Mouse (Mus musculus): Measurements from ENCODE around the gene Rcn1. TPM values are rescaled to one million over a fixed set of nuclear protein-coding genes. Genes with fewer than 3 reads are reported as not detected.

Gene Rcn1
- total and polyA plus RNA-seq, 2 experiments from 2014 or later = 41.4 to 55.1 TPM

DNA sequence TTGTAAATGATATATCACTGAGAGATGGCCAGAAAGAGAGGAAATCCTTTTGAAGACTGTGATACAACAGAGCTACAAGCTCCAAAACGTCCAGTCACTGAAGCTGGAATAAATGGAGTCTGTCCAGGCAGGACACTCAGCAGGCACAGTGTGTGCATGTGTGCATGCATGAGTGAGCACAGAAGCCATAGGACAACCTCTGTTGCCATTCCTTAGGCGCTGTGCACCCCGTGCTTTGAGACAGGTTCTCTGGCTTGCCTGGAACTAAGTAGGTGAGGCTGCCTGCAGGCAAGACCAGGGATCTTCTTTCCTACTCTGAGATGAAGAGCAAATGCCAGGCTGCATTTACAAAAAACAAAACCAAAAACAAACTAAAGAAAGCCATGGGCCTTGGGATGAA, 14.1 kb downstream of the Rcn1 start:
- no peak overlapping the region for H3K27ac ChIP-seq (ENCODE audit: low read depth, low read length)
- WGBS = 78% methylated on average over 3 of the region's 3 CpGs
- no peaks in the 10 kb centered on the region for H3K9me3 ChIP-seq (ENCODE audit: low read length)
- no peak overlapping the region for H3K4me3 ChIP-seq (ENCODE audit: low read depth, low read length)
- DNase-seq = no peak
- no peaks in the 10 kb centered on the region for H3K4me1 ChIP-seq (ENCODE audit: insufficient read depth)
- H3K9ac ChIP-seq = no peak overlapping the region
- no peak for TF ChIP-seq CTCF (IDR thresholded peaks at IDR 0.05; ENCODE audit: low read depth)
- H3K36me3 ChIP-seq (ENCODE audit: insufficient read depth) = no peaks in the 10 kb centered on the region
- no peak for ATAC-seq
- no peak overlapping the region for H3K4me2 ChIP-seq (ENCODE audit: low read depth)
- H3K27me3 ChIP-seq (ENCODE audit: insufficient read depth, low read length) = no peaks in the 10 kb centered on the region

DNA sequence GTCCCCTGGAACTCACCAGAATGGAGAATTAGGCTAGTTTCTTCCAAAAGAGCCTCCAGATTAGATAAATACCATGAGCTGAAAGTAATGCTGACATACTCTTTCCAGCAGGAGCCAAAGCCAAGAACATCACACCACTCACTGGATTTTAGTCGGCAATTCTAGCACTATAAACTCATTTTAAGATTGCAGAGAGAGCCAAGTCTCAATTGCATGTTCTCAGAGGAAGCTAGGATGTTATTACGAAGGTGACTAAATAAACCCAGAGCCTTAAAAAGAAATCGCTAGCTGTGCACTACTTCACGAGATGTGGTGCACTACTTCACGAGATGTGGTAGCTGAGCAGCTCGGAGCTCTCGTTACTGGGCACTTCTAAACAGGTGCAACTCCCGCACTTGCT, 16.1 kb downstream of the Rcn1 start:
- 69% methylated on average over 8 of the region's 8 CpGs for WGBS
- Histone ChIP-seq H3K4me2 (ENCODE audit: low read depth) (no peak overlapping the region), H3K4me1 (ENCODE audit: insufficient read depth) (no peaks in the 10 kb centered on the region), H3K27ac (ENCODE audit: low read depth, low read length) (no peak overlapping the region), H3K36me3 (ENCODE audit: insufficient read depth) (no peaks in the 10 kb centered on the region), H3K27me3 (ENCODE audit: insufficient read depth, low read length) (no peaks in the 10 kb centered on the region), H3K9me3 (ENCODE audit: low read length) (no peaks in the 10 kb centered on the region), H3K4me3 (ENCODE audit: low read depth, low read length) (no peak overlapping the region), H3K9ac (no peak overlapping the region)
- DNase-seq (peak; percentile 11), ATAC-seq (0 out of 2 replicates have a peak, but pooled peaks have one; percentile 14)
- TF ChIP-seq CTCF (IDR thresholded peaks at IDR 0.05; ENCODE audit: low read depth) = no peak

DNA sequence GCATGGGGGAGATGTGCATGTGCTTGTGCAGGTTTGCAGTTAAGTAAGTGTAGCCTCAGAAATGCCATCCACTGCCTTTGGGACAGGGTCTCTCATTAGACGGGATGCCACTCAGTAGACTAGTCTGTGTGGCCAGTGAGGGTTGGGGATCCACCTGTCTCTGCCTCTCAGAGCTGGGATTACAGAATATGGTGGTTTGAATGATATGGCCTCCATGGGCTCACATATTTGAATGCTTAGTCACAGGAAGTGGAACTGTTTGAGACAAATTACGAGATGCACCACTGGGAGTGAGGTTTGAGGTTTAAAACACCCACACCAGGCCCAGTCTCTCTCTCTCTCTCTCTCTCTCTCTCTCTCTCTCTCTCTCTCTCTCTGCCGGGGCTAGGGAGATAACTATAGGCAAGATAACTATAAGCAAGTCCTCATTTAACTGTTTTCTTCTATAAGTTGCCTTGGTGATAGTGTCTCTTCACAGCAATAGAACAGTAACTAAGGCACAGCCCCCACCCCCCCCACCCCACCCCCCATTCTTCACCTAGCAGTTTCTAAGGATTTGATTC, 18.3 kb downstream of the Rcn1 start:
- H3K27me3 ChIP-seq (ENCODE audit: insufficient read depth, low read length) = no peaks in the 10 kb centered on the region
- H3K4me2 ChIP-seq (ENCODE audit: low read depth) = no peak overlapping the region
- no peaks in the 10 kb centered on the region for H3K4me1 ChIP-seq (ENCODE audit: insufficient read depth)
- H3K4me3 ChIP-seq (ENCODE audit: low read depth, low read length) = no peak overlapping the region
- no peaks in the 10 kb centered on the region for H3K9me3 ChIP-seq (ENCODE audit: low read length)
- no peak for TF ChIP-seq CTCF (IDR thresholded peaks at IDR 0.05; ENCODE audit: low read depth)
- 86% methylated on average over 3 of the region's 3 CpGs for WGBS
- no peaks in the 10 kb centered on the region for H3K36me3 ChIP-seq (ENCODE audit: insufficient read depth)
- no peak for ATAC-seq
- no peak overlapping the region for H3K27ac ChIP-seq (ENCODE audit: low read depth, low read length)
- no peak for DNase-seq
- H3K9ac ChIP-seq = no peak overlapping the region

DNA sequence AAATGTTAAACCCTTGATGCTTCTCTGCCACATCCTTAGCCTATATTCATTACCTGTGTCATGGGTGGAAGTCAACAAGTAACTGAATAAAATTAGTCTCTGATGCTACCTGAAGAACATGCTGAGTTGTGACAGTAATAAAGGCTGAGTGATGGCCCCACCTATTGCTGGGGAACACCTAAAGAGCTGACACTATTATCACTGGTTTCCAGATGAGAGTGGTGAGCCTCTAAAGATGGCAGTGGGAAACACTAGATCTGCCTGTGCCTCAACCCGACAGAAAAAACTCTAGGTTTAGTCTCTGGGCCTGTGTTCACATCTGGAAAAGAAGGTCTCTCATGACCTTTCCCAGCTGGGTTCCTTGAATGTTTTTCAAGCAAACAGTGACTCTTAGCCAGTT, 19.4 kb downstream of the Rcn1 start:
- TF ChIP-seq CTCF (IDR thresholded peaks at IDR 0.05; ENCODE audit: low read depth) = no peak
- Histone ChIP-seq H3K4me2 (ENCODE audit: low read depth) (no peak overlapping the region), H3K27ac (ENCODE audit: low read depth, low read length) (no peak overlapping the region), H3K36me3 (ENCODE audit: insufficient read depth) (no peaks in the 10 kb centered on the region), H3K4me1 (ENCODE audit: insufficient read depth) (no peaks in the 10 kb centered on the region), H3K27me3 (ENCODE audit: insufficient read depth, low read length) (no peaks in the 10 kb centered on the region), H3K4me3 (ENCODE audit: low read depth, low read length) (no peak overlapping the region), H3K9ac (no peak overlapping the region), H3K9me3 (ENCODE audit: low read length) (no peaks in the 10 kb centered on the region)
- 82% methylated on average over 1 of the region's 1 CpGs for WGBS
- DNase-seq = no peak
- no peak for ATAC-seq

DNA sequence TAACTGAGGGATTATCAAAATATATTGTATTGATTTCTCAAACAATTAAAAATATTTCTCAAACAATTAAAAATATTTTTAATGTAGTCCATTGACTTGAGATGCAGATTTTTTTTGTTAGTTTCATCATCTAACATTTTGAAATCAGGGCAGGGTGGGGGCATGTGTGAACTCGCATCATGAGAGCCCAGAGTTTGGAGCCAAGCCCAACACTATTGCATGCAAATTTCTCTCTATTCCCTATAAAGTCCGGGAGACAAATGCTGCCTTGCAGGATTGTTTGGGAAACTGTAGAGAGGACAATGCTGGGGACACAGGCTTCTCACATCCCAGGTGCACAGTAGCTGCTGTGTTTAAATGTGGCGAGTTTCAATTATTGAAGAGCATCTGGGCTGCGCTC, 23.4 kb downstream of the Rcn1 start:
- no peaks in the 10 kb centered on the region for H3K27me3 ChIP-seq (ENCODE audit: insufficient read depth, low read length)
- no peak overlapping the region for H3K27ac ChIP-seq (ENCODE audit: low read depth, low read length)
- no peaks in the 10 kb centered on the region for H3K4me1 ChIP-seq (ENCODE audit: insufficient read depth)
- H3K4me2 ChIP-seq (ENCODE audit: low read depth) = no peak overlapping the region
- ATAC-seq (no peak), DNase-seq (no peak)
- no peak for TF ChIP-seq CTCF (IDR thresholded peaks at IDR 0.05; ENCODE audit: low read depth)
- 73% methylated on average over 4 of the region's 4 CpGs for WGBS
- no peak overlapping the region for H3K9ac ChIP-seq
- no peaks in the 10 kb centered on the region for H3K9me3 ChIP-seq (ENCODE audit: low read length)
- no peaks in the 10 kb centered on the region for H3K36me3 ChIP-seq (ENCODE audit: insufficient read depth)
- H3K4me3 ChIP-seq (ENCODE audit: low read depth, low read length) = no peak overlapping the region

DNA sequence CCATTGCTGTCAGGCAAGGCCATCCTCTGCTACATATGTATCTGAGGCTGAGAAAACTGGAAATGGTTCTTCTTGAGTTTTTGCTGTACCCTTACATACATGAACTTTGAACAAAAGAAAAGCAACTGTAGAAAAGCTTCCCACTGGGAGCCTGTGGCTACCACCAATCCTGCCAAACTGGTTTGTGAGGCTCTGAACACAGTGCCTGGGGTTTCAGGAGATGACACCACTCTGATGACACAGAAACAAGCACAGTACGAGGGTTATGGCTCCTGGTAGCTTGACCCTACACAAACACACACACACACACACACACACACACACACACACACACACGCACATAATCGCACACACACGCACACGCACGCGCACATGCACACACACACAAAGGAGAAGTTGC, 23.9 kb downstream of the Rcn1 start:
- DNase-seq (no peak), ATAC-seq (no peak)
- no peaks in the 10 kb centered on the region for H3K27me3 ChIP-seq (ENCODE audit: insufficient read depth, low read length)
- no peaks in the 10 kb centered on the region for H3K36me3 ChIP-seq (ENCODE audit: insufficient read depth)
- no peak overlapping the region for H3K9ac ChIP-seq
- 94% methylated on average over 7 of the region's 7 CpGs for WGBS
- no peak overlapping the region for H3K27ac ChIP-seq (ENCODE audit: low read depth, low read length)
- no peaks in the 10 kb centered on the region for H3K4me1 ChIP-seq (ENCODE audit: insufficient read depth)
- no peak overlapping the region for H3K4me2 ChIP-seq (ENCODE audit: low read depth)
- H3K4me3 ChIP-seq (ENCODE audit: low read depth, low read length) = no peak overlapping the region
- H3K9me3 ChIP-seq (ENCODE audit: low read length) = no peaks in the 10 kb centered on the region
- no peak for TF ChIP-seq CTCF (IDR thresholded peaks at IDR 0.05; ENCODE audit: low read depth)

DNA sequence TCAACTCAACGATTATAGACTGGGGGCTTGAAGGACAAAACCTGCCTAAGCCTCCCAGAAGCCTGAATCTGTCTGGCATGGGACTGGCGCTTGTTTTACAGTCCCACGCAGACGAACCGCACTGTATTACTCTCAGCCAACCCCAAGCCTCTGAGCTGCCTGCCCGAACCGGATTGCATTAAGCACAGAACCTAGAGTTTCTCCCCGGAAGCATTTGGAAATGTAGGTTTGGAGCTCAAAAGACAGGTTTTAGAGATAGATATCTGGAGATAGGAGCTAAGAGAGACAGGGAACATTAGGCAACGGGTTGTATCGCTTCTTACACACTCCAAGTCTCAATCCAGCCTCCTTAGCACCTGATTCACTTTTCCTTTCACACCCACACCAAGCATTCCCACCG, 25.5 kb downstream of the Rcn1 start:
- no peak overlapping the region for H3K4me2 ChIP-seq (ENCODE audit: low read depth)
- H3K27ac ChIP-seq (ENCODE audit: low read depth, low read length) = no peak overlapping the region
- TF ChIP-seq CTCF (IDR thresholded peaks at IDR 0.05; ENCODE audit: low read depth) = no peak
- WGBS = 87% methylated on average over 11 of the region's 11 CpGs
- no peak for DNase-seq
- no peak overlapping the region for H3K4me3 ChIP-seq (ENCODE audit: low read depth, low read length)
- ATAC-seq = no peak
- H3K36me3 ChIP-seq (ENCODE audit: insufficient read depth) = no peaks in the 10 kb centered on the region
- H3K9me3 ChIP-seq (ENCODE audit: low read length) = no peaks in the 10 kb centered on the region
- no peaks in the 10 kb centered on the region for H3K4me1 ChIP-seq (ENCODE audit: insufficient read depth)
- H3K27me3 ChIP-seq (ENCODE audit: insufficient read depth, low read length) = no peaks in the 10 kb centered on the region
- no peak overlapping the region for H3K9ac ChIP-seq
